Mouse (Mus musculus) liver, adult 2 months (tissue): ENCODE results near the gene Ift52. TPM values are rescaled to one million over a fixed set of nuclear protein-coding genes. Genes with fewer than 3 reads are reported as not detected.

Source experiments
- DNase-seq: peaks from one replicate; pipeline ENCODE4 v3.0.0-alpha.2; 2011; ENCODE audit warnings: low read depth, low spot score; ENCODE audit errors: extremely low read depth
- H3K27ac ChIP-seq: fragments of 200-500 bp; replicated peaks from 2 replicates; pipeline ENCODE4 v1.5.1; 2012; ENCODE audit warnings: low read depth, mild to moderate bottlenecking, control low read depth, inconsistent platforms, low read length; ENCODE audit not compliant: insufficient read depth
- H3K27me3 ChIP-seq: fragments of 200-500 bp; 2 replicates; pipeline ENCODE4 v1.6.1; 2012; ENCODE audit warnings: mild to moderate bottlenecking, moderate library complexity, low read length, inconsistent platforms; ENCODE audit not compliant: control insufficient read depth, insufficient read depth
- H3K36me3 ChIP-seq: fragments of 200-500 bp; 2 replicates; pipeline ENCODE4 v1.6.1; 2012; ENCODE audit warnings: low read length, inconsistent platforms; ENCODE audit not compliant: control insufficient read depth, insufficient read depth
- H3K4me1 ChIP-seq: fragments of 200-500 bp; 2 replicates; pipeline ENCODE4 v1.6.1; 2011; ENCODE audit warnings: low read length; ENCODE audit not compliant: control insufficient read depth, insufficient read depth
- H3K4me3 ChIP-seq: fragments of 200-500 bp; 2 replicates; pipeline ENCODE4 v1.5.1; 2011; ENCODE audit warnings: low read depth, mild to moderate bottlenecking, control low read depth, low read length, moderate library complexity; ENCODE audit not compliant: insufficient read depth
- H3K79me2 ChIP-seq: fragments of 200-500 bp; 2 replicates; pipeline ENCODE4 v1.6.1; 2012; ENCODE audit warnings: inconsistent platforms, mild to moderate bottlenecking, low read length, moderate library complexity; ENCODE audit not compliant: control insufficient read depth, insufficient read depth
- H3K9ac ChIP-seq: fragments of 200-500 bp; 2 replicates; pipeline ENCODE4 v1.6.1; 2012; ENCODE audit warnings: low read depth, mild to moderate bottlenecking, control low read depth, inconsistent platforms, low read length
- CTCF ChIP-seq: fragments of 200-500 bp; IDR thresholded peaks from 2 replicates; pipeline ENCODE4 v1.5.1; 2011; ENCODE audit warnings: low read depth, low read length, control low read depth
- POLR2A ChIP-seq: fragments of 200-500 bp; IDR thresholded peaks from 2 replicates; pipeline ENCODE4 v1.6.1; 2011; ENCODE audit warnings: low read length, control low read depth; ENCODE audit not compliant: insufficient read depth; ENCODE audit errors: extremely low read depth
- WGBS: fragments of 180-500 bp; shearing (Covaris S2); methylation state at CpG from one replicate; pipeline ENCODE4 v1.1.7; 2018; 5-methylcytosine and 5-hydroxymethylcytosine counted together
- polyA plus RNA-seq: library from polyadenylated mRNA; depleted of rRNA; stranded (reverse); fragments of >200 nt; gene quantifications from 2 replicates; pipeline ENCODE4 v1.2.3, GENCODE M21; 2012
- total RNA-seq: library from RNA; depleted of rRNA; stranded (reverse); fragments of >200 nt; gene quantifications from 2 replicates; pipeline ENCODE4 v1.2.3, GENCODE M21; 2014

Ift52 gene
- total and polyA plus RNA-seq, 2 experiments = 18.0 to 18.3 TPM

DNA sequence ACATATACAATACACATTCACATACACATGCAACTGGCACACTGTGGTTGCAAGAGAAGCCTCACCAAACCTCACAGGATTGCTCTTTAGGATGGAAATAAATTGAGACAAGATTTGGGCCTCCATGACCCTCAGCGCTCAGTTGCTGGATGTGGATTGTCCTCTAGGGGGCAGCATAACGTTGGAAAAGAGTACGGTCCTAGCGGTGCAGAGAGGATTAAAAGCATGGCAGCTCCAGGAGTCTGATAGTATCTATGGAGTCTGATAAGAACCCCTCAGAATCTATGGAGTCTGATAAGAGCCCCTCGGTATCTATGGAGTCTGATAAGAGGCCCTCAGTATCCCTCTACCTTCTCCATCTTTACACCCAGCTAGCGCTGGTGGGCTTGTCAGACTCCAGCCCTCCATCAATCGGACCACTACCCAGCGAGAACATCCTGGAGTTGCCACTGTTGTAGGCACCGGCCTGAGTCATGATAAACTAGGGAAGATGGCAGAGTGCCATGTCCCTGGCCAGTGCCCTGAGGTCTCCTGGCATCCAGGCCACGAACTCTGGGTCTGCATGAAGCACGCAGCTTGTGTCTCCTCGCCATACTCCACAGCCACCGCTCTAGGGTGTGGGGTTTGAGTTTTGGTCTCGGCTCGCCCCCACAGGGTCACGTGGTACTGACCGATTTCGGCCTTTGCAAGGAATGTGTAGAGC is 18.5 kb upstream of the Ift52 start:
- DNase-seq = no peak
- Histone ChIP-seq H3K9ac (no peak overlapping the region), H3K79me2 (no peaks in the 10 kb centered on the region), H3K27ac (no peak overlapping the region), H3K4me3 (no peak overlapping the region), H3K36me3 (peaks cover 27% of the 10 kb centered on the region; the same call in 1 of the 2 replicates), H3K27me3 (no peaks in the 10 kb centered on the region), H3K4me1 (no peaks in the 10 kb centered on the region)
- TF ChIP-seq CTCF (peak; percentile 76), POLR2A (no peak)
- 48% methylated on average over 18 of the region's 18 CpGs for WGBS

DNA sequence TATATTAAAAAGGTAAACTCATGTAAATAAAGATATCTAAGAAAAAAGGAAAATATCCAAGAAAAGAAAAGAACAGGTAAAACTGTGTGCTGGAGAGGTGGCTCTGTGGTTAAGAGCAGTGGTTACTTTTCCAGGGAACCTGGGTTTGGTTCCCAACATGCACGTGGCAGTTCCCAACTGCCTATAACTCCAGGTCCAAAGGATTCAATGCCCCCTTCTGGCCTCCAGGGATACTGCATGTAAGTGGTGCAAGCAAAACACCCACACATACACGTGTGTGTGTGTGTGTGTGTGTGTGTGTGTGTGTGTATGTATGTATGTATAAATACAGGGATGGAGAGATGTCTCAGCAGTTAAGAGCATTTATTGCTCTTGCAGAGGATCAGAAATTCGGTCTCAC is 17.4 kb upstream of the Ift52 start:
- no peaks in the 10 kb centered on the region for H3K79me2 ChIP-seq
- WGBS = 31% methylated on average over 3 of the region's 3 CpGs
- peak; percentile 55; the same call in 1 of the 2 replicates for TF ChIP-seq CTCF
- TF ChIP-seq POLR2A = no peak
- H3K27me3 ChIP-seq = no peaks in the 10 kb centered on the region
- H3K36me3 ChIP-seq = peaks cover 34% of the 10 kb centered on the region
- H3K4me3 ChIP-seq = no peak overlapping the region
- H3K9ac ChIP-seq = no peak overlapping the region
- no peak overlapping the region for H3K27ac ChIP-seq
- no peaks in the 10 kb centered on the region for H3K4me1 ChIP-seq
- DNase-seq = peak; percentile 55

DNA sequence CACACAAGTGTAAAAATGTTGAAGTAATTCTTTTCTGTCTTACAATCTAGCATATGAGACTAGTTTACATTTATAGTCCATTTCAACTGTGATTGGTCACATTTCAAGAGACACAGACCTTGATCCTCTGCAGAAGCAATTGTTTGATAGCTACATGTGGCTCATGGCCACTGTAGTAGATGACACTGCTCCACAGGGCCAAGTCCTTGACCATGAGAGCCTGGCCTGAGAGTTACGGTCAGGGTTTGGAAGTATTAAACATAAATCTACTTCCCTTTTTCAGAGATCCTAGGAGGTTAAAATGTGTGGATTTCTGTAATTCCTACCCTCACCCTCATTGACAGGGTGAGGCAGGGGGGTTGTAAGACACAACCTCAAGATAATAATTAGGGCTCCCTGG is 16.1 kb upstream of the Ift52 start:
- Histone ChIP-seq H3K4me3 (no peak overlapping the region), H3K9ac (no peak overlapping the region), H3K27me3 (no peaks in the 10 kb centered on the region), H3K36me3 (peaks cover 41% of the 10 kb centered on the region), H3K79me2 (no peaks in the 10 kb centered on the region), H3K4me1 (no peaks in the 10 kb centered on the region), H3K27ac (no peak overlapping the region)
- DNase-seq = no peak
- 81% methylated on average over 1 of the region's 1 CpGs for WGBS
- TF ChIP-seq POLR2A (no peak), CTCF (no peak)

DNA sequence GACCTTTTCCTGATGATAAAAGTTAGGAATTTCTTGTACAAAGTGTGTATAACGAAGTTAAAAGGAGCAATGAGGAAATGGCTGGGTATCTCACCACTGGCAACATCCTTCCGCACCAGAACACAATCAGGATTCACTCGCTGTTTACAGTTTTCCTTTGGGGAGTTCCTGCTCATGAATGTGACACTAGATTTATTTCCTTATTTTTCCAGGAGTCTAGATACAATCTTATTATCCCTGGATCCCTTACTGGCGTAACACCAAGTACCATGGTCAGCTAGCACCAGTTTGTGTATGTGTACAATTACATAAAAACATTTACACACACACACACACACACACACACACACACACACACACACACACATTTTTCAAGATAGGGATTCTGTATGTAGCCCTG is 9.9 kb upstream of the Ift52 start:
- no peak overlapping the region for H3K4me3 ChIP-seq
- peaks cover 47% of the 10 kb centered on the region for H3K36me3 ChIP-seq
- H3K27ac ChIP-seq = no peak overlapping the region
- no peak for DNase-seq
- TF ChIP-seq CTCF (no peak), POLR2A (no peak)
- H3K79me2 ChIP-seq = no peaks in the 10 kb centered on the region
- WGBS = 89% methylated on average over 4 of the region's 4 CpGs
- no peaks in the 10 kb centered on the region for H3K4me1 ChIP-seq
- H3K27me3 ChIP-seq = no peaks in the 10 kb centered on the region
- H3K9ac ChIP-seq = no peak overlapping the region

DNA sequence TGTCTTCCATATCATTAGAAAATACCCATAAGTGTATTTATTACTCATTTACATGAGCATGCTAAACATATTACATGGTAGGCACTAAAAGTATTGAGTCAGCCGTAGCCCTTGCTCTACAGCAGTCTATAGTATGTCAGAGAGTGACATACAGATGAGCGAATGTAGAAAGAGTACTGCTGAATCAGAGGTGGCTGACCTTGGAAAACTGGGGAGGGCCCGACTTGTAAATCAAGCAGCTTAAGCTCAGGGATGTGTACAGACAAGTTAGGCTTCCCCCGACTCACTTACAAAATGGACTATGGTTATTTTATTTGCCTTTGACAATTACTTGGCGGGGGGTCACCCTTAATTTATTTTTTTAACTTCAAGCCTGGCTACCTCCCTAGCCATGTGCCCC is 14.1 kb downstream of the Ift52 start:
- Histone ChIP-seq H3K9ac (no peak overlapping the region), H3K4me1 (no peaks in the 10 kb centered on the region), H3K4me3 (no peak overlapping the region), H3K36me3 (peaks cover 63% of the 10 kb centered on the region), H3K79me2 (no peaks in the 10 kb centered on the region), H3K27ac (no peak overlapping the region), H3K27me3 (no peaks in the 10 kb centered on the region)
- no peak for TF ChIP-seq CTCF
- no peak for TF ChIP-seq POLR2A
- no peak for DNase-seq
- 91% methylated on average over 5 of the region's 5 CpGs for WGBS

DNA sequence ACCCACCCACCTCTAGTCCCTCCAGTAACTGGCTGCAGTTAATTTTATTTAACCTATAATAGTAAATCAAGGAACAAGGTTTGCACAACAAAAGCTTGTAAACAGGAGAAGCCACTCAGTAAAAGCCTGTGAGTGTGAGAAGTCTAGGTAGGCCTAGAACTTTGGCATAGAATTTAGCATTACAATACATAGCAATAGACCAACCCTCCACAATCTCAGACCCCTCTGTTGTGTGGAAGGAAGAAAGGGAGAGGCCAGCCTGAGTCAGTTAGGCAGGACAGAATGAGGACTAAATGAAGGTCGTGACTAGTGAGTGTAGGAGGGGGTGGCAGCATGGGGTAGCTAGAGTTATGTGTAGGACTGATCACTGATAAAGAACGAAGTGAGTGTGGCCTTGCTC is 14.6 kb downstream of the Ift52 start:
- Histone ChIP-seq H3K36me3 (peaks cover 59% of the 10 kb centered on the region), H3K27me3 (no peaks in the 10 kb centered on the region), H3K79me2 (no peaks in the 10 kb centered on the region)

More for the DNA sequence above, 14.6 kb downstream of the Ift52 start:
- H3K4me1 ChIP-seq = no peaks in the 10 kb centered on the region
- H3K9ac ChIP-seq = no peak overlapping the region
- no peak overlapping the region for H3K4me3 ChIP-seq
- no peak for TF ChIP-seq CTCF
- TF ChIP-seq POLR2A = no peak
- no peak for DNase-seq
- H3K27ac ChIP-seq = no peak overlapping the region
- 97% methylated on average over 2 of the region's 2 CpGs for WGBS
